Mouse (Mus musculus): ENCODE measurements around the gene Tulp3.
"Not testable (repeated sequence)": the region's sequence is repeated elsewhere in the genome, so short reads cannot be mapped to it uniquely, and the experiment has no call there.

The Tulp3 gene

DNA sequence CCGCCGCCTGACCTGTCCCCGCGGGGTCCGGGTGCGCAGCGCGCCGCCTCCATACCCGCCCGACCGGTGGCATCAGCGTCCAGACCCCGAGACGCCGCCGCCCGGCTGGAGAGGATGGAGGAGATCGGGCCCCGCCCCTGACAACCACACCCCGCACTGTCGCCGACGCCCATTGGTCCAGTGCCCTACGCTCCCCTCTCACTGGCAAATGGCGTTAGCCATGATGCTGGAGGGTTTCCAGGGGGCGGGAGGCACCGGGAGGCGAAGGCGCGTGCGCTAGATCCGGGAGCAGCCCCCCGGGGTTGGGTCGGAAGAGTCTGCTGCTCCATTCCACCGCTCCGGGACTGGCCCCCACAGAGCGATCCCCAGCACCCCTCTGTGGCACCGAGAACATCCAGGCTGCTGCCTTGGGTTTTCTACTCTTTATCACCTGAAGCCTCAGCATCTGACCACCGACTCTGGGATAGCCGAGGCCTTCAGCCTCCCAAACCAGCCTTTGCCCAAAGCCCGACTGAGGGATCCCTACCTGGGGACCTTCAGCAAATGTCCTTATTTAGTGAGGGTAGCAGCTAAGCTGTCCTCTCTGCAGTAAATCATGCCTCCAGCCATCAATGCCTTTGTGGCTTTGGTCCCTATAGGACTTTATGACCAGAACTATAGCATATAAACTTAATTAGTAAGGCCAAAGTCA lies at the start of gene Tulp3:
Gene Tulp3 (minus strand): TSS at position 126 of the 691 bp plus-strand sequence.
- peak; percentile 96 for ATAC-seq (ENCODE audit: insufficient number of reproducible peaks, low FRiP score, low TSS enrichment)

DNA sequence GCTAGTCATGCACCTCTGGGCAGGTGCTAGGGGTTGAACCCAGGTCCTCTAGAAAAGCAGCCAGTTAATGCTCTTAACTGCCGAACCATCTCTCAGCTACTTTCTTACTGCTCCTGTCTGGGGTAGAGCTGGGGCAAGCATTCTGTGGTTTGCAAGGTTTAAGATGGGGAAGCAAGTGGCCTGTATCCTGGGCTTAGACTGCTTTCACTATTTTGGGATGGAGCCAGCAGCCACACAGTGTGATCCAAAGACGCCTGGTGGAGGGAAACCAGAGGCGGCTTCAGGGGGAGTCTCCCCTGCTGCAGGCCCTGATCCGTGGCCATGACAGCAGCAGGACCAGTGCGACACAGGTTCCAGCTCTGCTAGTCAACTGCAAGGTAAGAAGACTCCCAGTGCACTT lies 49.1 kb upstream of the Tulp3 start:
- no peak for ATAC-seq (ENCODE audit: insufficient number of reproducible peaks, low FRiP score, low TSS enrichment)

DNA sequence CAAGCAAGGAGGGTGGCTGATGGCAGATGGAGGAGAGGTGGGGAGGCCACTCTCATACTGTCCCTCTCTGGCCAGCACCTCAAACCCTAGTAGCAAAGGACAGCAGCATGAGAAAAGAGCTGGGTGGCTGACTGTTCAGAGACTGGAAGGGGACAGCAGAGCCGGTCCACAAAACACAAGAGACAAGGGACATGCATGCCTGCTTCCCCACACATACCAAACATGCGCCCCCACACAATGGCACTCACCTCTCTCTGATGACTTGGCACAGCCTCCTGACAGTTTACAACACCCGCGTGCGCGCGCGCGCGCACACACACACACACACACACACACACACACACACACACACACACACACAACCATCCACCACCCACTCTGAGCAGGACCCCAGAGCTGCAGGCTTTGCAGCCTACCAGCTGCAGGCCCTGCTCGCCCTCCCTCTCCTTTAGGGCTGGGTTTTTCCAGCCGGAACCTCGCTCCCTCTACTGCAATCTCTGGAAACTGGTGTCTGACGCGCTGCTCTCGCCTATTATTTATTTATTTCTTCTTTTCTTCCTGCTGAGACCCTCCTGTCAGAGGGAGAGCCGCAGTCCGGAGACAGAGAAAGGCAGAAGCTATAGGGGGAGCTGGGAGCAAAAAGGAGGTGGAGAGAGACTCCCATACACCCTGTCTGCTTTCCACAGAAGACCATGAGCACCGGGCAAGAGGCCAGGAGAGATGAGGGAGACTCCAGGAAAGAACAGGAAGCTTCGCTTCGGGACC lies 44.0 kb upstream of the Tulp3 start:
- ATAC-seq (ENCODE audit: insufficient number of reproducible peaks, low FRiP score, low TSS enrichment) = peak; percentile 67

DNA sequence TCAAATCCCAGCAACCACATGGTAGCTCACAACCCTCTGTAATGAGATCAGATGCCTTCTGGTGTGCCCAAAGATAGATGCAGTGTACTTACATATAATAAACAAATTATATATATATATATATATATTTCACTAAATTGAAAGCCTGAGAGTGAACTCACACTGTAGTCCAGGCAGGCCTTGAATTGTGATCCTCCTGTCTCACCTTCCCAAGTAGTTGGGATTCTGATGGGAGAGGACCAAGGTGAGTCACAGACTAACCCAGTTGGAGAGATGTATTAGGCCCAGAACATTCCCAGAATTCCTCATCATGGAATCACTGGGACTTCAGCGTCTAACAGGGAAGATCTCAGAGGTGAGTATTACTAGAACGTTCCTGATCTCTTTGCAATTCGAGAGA lies 43.3 kb upstream of the Tulp3 start, which contains the start of gene Nrip2:
Gene Nrip2 (plus strand): TSS at position 301 of the 400 bp plus-strand sequence.
- ATAC-seq (ENCODE audit: insufficient number of reproducible peaks, low FRiP score, low TSS enrichment) = no peak

DNA sequence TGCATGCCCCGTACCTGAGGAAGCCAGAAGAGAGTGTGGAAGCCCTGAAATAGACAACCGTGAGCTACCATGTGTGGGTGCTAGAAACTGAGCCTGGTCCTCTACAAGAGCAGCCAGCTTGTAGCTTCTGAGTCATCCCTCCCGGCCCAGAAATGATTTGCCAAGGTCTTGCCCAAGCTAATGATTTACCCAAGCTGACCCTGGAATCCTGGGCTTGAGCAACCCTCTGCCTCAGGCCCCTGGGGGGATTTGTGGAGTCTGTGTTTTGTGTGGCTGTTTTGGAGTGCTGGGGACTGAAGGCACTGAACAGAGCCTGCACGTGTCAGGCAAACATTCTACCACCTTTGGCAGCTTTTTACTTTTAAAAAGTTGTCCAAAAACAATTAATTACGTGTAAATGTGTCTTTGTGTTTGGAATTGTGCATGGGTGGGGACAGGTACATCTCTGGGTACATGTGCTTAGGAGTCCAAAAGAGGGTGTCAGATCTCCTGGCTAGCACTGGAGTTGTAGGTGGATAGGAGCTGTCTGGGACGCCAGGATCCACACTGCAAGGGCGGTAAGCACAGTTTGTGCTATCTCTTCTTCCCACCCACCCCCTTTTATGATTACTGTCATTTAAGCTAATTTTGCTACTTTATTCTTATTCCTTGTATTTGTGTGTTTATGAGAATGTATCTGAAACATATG lies 42.1 kb upstream of the Tulp3 start:
- no peak for ATAC-seq (ENCODE audit: insufficient number of reproducible peaks, low FRiP score, low TSS enrichment)

DNA sequence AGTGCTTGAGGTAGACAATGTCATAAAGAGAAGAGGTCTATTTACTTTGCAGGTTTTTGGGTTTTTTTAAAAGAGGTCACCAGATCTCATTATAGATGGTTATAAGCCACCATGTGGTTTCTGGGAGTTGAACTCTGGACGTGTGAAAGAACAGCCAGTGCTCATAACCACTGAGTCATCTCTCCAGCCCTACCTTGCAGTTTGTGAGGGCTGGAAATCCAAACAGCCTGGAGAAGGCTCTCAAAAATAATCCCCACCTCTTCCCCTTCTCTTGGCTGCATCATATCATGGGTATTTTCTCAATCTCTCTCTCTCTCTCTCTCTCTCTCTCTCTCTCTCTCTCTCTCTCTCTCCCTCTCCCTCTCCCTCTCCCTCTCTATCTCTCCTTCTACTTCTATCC lies 35.0 kb upstream of the Tulp3 start:
- no peak for ATAC-seq (ENCODE audit: insufficient number of reproducible peaks, low FRiP score, low TSS enrichment)

DNA sequence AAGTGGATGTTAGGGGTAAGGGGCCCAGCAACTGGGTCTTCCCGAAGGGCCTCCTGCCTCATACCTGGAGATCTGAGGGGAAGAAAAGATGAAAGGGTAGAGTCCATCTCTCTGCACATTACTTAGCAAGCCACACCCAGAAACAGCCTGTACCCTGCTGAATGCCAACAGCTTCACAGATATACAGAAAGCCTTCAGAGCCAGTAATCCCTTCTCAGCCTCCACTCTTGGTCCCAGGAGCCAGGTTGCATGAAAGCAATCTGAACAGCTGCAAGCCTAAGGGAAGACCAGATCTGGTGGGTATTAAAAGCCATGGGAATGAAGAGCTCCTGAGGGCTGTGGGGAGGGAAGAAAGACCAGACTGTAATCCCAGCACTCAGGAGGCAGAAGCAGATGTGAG lies 33.5 kb upstream of the Tulp3 start:
- no peak for ATAC-seq (ENCODE audit: insufficient number of reproducible peaks, low FRiP score, low TSS enrichment)

DNA sequence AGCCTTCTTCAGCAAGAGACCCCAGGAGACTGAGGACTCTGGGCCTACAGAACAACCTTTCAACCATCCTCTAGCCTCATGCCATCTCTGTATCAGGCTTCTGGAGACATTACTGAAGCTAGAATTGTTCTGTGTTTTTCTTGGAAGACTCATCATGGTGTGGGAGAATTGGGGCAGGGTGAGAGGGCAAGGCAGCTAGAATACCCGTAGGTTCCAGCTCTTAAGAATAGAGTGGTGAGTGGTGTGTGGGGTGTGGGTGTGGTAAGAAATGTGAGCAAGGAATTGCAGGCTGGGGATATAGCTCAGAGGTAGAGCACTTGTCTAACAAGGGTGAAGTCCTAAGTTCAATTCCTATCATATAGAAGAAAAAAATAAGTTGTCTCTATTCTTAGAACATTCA lies 29.4 kb upstream of the Tulp3 start:
- no peak for ATAC-seq (ENCODE audit: insufficient number of reproducible peaks, low FRiP score, low TSS enrichment)

DNA sequence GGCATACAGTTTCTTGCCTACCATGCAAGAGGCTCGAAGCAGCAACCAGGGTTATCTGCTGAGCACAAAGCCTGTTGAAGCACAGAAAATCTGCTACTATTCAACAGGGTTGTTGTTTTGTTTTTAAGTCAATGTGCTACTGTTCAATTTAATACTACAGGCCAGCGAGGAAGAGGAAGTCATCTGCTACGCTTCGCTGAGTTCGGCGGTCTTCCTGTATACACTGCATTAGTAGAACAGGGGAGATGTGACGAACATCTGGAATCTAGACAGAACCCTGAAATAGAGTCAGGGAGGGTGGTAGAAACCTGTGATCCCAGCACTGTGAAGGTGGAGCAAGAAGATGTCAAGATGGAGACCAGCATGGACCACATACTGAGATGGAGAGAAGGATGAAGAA lies 28.1 kb upstream of the Tulp3 start:
- no peak for ATAC-seq (ENCODE audit: insufficient number of reproducible peaks, low FRiP score, low TSS enrichment)

DNA sequence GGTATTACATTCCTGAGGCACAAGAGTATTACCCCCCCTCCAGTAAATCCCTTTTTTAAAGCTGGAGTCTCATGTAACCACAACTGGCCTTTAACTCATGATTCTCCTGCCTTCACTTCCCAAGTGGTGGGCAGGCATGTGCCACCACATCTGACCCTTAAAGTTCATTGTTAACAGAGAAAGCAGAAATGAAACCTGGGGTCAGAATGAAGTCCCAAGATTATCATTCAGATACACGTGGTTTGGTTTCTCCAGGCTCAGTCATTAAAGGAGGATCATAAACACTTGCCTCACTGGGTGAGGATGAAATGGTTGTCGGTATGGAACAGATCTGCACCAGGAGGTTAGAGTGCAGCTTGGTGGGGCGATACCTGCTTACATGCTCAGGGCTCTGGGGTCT lies 25.6 kb upstream of the Tulp3 start:
- no peak for ATAC-seq (ENCODE audit: insufficient number of reproducible peaks, low FRiP score, low TSS enrichment)

DNA sequence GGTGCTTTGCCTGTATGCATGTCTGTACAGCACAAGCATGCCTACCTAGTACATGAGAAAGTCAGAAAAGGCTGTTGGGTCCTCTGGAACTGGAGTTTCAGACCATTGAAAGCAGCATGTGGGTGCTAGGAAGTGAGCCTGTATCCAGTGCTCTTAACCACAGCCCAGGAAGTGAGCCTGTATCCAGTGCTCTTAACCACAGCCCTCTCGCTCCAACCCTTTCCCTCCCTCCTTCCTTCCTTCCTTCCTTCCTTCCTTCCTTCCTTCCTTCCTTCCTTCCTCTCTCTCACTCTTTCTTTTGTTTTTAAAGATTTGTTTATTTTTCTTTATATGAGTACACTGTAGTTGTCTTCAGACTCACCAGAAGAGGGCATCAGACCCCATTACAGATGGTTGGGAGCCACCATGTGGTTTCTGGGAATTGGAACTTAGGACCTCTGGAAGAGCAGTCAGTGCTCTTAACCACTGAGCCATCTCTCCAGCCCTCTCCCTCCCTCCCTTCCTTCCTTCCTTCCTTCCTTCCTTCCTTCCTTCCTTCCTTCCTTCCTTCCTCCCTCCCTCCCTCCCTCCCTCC lies 25.0 kb upstream of the Tulp3 start:
- not testable (repeated sequence) for ATAC-seq (ENCODE audit: insufficient number of reproducible peaks, low FRiP score, low TSS enrichment)

DNA sequence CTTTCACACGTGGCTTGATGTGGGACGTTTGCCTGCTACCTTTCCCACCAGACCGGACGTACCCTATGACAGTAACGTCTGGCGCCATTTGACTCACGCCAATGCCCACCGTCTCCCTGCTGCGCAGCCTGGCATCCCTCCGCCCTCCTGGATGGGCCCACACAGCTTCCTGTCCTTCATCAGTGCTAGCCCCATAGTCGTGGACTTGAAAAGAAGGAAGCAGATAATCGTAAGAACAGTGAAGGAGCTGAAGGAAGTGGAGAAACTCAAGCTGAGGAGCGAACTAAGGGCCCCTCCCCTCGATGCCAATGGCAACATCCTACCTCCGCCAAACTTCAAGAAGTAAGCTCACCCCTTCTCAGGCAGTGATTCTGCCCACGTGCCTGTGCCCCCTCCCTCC lies 24.0 kb upstream of the Tulp3 start:
- ATAC-seq (ENCODE audit: insufficient number of reproducible peaks, low FRiP score, low TSS enrichment) = no peak

DNA sequence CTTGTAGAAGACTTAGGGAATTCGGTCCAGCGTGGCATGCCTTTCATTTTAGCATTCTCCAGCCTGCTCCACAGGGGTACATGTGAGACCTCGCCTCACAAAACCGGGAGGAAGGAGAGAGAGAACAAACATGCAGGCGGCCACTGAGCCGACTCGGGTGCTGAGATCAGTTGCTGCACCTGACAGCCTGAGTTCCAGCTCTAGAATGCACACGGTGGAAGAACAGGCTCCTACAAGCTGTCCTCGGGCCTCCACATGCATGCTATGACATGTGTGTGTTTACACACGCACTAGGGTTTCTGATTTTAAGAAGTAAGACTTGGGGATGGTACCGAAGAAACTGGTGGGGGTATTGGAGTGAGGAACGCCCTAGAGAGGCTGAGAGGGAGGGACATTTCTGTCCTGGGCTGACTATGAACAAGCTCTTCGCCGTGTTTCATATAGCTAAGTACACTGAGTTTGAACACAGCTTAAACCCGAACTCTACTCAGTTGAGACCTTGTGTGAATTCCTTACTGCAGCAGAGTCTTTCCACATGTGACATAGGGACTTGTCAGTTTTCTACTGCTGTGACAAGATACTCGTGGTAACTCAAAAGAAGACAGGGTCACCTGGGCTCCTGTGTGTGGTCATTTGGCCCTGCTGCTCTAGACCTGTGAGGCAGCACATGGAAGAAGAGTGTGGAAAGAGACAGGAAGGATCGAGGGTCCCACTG lies 20.9 kb upstream of the Tulp3 start:
- no peak for ATAC-seq (ENCODE audit: insufficient number of reproducible peaks, low FRiP score, low TSS enrichment)

DNA sequence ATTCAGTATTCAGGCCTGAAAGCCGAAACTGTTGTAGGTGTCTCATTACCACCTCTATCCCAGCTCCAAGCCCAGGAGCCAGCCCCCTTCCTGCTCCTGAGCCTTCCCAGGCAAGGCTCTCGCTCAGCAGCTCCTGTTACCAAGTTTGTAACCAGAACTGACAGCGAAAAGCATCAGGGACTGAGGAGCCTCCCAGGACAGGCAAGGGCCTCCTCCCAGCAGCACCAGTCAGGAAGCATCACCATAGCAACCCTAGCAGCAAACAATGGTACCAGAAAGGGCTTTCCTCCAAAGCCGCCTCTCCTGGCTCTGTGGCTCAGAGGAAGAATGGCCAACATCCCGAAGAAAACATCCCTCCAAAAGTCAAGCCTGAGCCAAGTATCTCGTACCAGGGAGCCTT lies 19.5 kb upstream of the Tulp3 start, which contains the start of the genes Tex52 and Gm44596:
Gene Tex52 (plus strand): TSS at position 265 of the 400 bp plus-strand sequence.
Gene Gm44596 (plus strand): TSS at position 312 of the 400 bp plus-strand sequence.
- ATAC-seq (ENCODE audit: insufficient number of reproducible peaks, low FRiP score, low TSS enrichment) = no peak

DNA sequence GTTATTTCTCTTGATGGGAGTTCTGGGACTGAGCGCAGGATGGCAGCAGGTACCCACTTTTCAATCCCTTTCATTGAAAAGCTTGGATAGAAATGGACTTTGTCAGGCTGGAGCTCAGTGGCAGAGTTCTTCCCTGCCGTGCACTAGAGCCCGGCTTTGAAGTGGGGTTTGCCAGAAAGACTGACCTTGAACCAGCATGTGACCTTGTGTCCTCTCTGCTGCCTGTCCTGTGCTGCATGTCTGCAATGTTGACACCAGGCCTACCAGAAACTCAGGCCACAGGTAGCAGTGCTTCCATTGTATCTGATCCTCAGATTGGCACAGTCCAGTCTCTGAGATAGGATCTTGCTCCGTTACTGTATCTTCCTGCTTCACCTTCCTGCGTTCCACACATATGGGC lies 14.4 kb upstream of the Tulp3 start:
- ATAC-seq (ENCODE audit: insufficient number of reproducible peaks, low FRiP score, low TSS enrichment) = no peak

DNA sequence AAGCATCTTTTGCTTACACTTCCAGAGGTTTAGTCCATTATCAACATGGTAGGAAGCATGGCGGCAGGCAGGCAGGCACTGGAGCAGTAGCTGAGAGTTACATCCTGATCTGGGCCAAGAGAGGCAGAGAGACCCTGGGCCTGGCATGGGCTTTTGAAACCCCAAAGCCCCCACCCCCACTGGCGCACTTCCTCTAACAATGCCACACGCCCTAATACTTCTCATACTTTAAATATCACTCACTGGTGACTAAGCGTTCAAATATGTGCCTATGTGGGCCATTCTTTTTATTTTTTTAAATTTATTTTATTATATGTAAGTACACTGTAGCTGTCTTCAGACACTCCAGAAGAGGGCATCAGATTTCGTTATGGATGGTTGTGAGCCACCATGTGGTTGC lies 10.8 kb upstream of the Tulp3 start:
- no peak for ATAC-seq (ENCODE audit: insufficient number of reproducible peaks, low FRiP score, low TSS enrichment)

DNA sequence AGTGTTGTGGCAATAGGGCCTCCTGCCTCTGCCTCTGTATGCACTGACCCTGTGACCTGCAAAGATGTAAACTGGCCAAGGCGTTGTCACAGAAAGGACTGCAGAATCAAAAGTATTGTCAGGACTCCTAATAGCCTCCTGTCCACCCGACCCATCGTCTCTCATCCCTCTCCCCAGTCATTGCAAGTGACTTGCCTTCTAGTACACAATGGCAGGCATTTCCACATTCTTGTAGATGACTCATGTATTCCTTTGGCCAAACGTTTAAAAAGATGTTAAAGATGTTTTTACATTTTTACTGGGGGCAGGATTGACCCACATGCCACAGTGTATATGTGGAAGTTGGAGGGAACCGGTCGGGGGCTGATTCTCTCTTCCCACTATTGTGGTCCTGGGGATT lies 9.1 kb upstream of the Tulp3 start:
- ATAC-seq (ENCODE audit: insufficient number of reproducible peaks, low FRiP score, low TSS enrichment) = no peak

DNA sequence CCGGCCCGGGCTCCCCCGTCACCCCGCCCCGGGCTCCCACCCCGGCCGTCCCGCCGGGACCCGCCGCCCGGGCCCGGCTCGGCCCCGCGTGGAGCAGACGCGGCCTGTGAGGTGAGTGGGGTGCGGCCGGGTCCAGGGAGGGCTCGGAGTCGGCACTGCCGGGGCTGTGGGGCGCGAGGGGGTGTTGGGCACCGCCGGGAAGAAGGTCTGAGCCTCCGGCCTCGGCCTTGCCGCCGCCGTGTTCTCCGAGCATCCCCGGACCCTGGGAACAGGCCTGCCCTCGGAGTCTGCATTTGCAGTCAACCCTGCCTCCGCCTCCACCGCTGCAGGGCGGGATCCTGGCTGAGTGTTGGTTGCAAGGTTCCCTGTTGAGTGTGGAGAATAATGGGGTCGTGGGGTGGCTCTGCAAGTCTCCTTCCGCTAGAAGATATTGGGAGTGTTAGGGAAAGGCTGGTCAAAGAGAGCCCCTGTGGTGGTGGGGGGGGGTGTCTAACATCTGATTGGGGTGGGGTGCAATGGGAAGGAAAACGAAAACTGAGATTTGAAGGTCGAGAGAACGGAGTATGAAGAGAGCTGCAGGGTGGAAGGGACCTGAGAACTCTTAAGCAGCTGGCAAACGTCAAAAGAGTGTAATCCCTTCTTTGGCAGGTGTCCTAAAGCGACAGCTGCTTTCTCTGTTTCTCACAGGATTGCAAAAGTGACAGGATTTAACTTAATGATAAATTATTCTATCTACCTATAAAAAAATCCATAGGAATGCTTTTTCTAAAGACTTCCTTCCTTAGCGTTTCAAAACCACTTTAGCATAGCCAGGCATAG lies 7.6 kb upstream of the Tulp3 start:
- ATAC-seq (ENCODE audit: insufficient number of reproducible peaks, low FRiP score, low TSS enrichment) = peak; percentile 32; the same call in 1 of the 2 replicates

DNA sequence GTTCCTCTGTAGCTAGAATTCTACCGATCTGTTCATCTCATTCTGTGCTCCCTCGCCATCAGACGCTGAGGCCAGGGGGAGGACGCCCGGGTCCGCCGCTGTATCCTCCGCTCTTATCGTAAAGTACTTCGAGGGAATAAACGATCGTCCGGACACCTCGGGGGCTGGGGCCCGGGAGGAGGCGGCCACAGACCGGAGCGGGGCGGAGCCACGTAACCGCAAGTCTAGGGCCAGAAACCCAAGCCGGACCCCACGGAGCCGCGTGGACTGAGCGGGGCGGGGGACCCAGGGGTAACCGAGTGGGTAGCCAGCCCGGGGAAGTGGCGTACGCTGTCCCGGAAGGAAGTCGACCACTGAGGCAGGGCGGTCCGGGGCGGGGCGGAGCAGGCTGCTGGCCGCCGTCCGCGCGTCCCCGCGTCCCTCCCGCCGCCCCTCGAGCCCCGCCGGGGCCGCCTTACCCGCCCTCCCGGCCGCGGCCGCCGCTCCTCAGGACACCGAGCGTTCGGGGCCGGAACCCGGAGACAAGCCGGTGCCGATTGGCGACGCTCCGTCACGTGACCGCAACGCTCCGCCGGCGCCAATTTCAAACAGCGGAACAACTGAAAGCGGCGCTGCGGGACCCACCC lies 6.8 kb upstream of the Tulp3 start, which contains the start of the genes Rhno1 and Foxm1:
Gene Rhno1 (minus strand): TSS at position 531 of the 626 bp plus-strand sequence.
Gene Foxm1 (plus strand): TSS at position 587 of the 626 bp plus-strand sequence.
- peak; percentile 83 for ATAC-seq (ENCODE audit: insufficient number of reproducible peaks, low FRiP score, low TSS enrichment)

All from cerebellum, adult (tissue).